Mouse (Mus musculus) hindbrain, embryonic 14.5 days (tissue): Measurements from ENCODE around the gene Tnfrsf21. TPM values are rescaled to one million over a fixed set of nuclear protein-coding genes. Genes with fewer than 3 reads are reported as not detected.

Experiments
- ATAC-seq: fragments of 200-750 bp; cut with Nextera tagmentation; 2 replicates; pipeline ENCODE4 v1.8.0; 2017; ENCODE audit warnings: moderate number of reproducible peaks, mild to moderate bottlenecking, moderate TSS enrichment, moderate library complexity; ENCODE audit not compliant: low FRiP score
- DNase-seq: peaks from one replicate; pipeline ENCODE4 v3.0.0-alpha.2; 2015; ENCODE audit warnings: low spot score
- H3K27ac ChIP-seq: fragments of 300-500 bp; sonication (generic); 2 replicates; pipeline ENCODE4 v1.5.1; 2014; ENCODE audit warnings: mild to moderate bottlenecking, moderate library complexity
- H3K27me3 ChIP-seq: fragments of 300-500 bp; sonication (generic); 2 replicates; pipeline ENCODE4 v1.6.1; 2014; ENCODE audit warnings: mild to moderate bottlenecking, low read length, mixed read lengths; ENCODE audit not compliant: control insufficient read depth, insufficient read depth
- H3K36me3 ChIP-seq: fragments of 300-500 bp; sonication (generic); replicated peaks from 2 replicates; pipeline ENCODE4 v1.6.1; 2014; ENCODE audit not compliant: control insufficient read depth, insufficient read depth
- H3K4me1 ChIP-seq: fragments of 300-500 bp; sonication (generic); replicated peaks from 2 replicates; pipeline ENCODE4 v1.6.1; 2014; ENCODE audit warnings: antibody characterized with exemption, low read length, mixed read lengths; ENCODE audit not compliant: control insufficient read depth, insufficient read depth
- H3K4me2 ChIP-seq: fragments of 300-500 bp; sonication (generic); replicated peaks from 2 replicates; pipeline ENCODE4 v1.6.1; 2014; ENCODE audit warnings: mild to moderate bottlenecking, moderate library complexity
- H3K4me3 ChIP-seq: fragments of 300-500 bp; sonication (generic); replicated peaks from 2 replicates; pipeline ENCODE4 v1.5.1; 2014; ENCODE audit warnings: mild to moderate bottlenecking, low read length
- H3K9ac ChIP-seq: fragments of 300-500 bp; sonication (generic); 2 replicates; pipeline ENCODE4 v1.6.1; 2014
- H3K9me3 ChIP-seq: fragments of 300-500 bp; sonication (generic); 2 replicates; pipeline ENCODE4 v1.6.1; 2016; ENCODE audit warnings: low read length; ENCODE audit not compliant: control insufficient read depth
- WGBS: fragments of 180-500 bp; shearing (Covaris S2); extraction: QIAGEN DNeasy Blood & Tissue Kit; methylation state at CpG from one replicate; pipeline ENCODE4 v1.1.7; 2014; 5-methylcytosine and 5-hydroxymethylcytosine counted together
- polyA plus RNA-seq: library from polyadenylated mRNA; unstranded; fragments of >200 nt; fragmentation: Nextera tagmentation; extraction: Ambion mirVana; gene quantifications from 2 replicates; pipeline ENCODE4 v1.2.1, GENCODE M21; 2014

The Tnfrsf21 gene
- 80.7 and 93.0 TPM in 2 replicates for polyA plus RNA-seq

- Histone ChIP-seq H3K27ac (peak within 1 kb of the TSS; percentile 98), H3K9ac (peak within 1 kb of the TSS; percentile 99), H3K36me3 (peaks cover 15% of the 10 kb centered on the region), H3K27me3 (0 out of 2 replicates have a peak, but pooled peaks cover 3% of the 10 kb centered on the region), H3K4me2 (peak within 1 kb of the TSS; percentile 71), H3K9me3 (no peaks in the 10 kb centered on the region), H3K4me1 (peaks cover 14% of the 10 kb centered on the region), H3K4me3 (peak within 1 kb of the TSS; percentile 96)
- under 1% methylated on average over 78 of the region's 80 CpGs for WGBS
- peak; percentile 93 for DNase-seq
- ATAC-seq: peak; percentile 94
These were observed at the start of gene Tnfrsf21 for GRCm38 (mm10) chr17:43016371-43017331. Gene Tnfrsf21, plus strand, starts transcription at chr17:43016555.

DNA sequence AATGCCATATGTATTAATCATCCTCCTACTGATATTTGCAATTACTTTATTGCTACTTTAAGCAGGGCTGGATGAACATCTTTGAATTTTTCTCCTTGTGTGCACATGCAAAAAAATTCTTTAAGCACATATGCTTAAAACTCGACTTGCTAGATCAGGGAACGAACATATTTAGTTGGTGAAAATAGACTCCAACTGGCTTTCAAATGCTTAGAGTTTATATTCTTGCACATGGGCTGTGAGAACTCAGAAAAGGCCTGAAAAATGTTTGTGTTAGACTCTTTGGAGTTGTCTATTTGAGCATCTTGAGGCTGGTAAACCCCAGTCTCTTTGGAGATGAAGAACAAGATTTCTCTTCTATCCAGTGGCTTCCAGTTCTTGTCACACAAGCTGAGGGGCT lies 48.2 kb upstream of the Tnfrsf21 start:
- H3K27me3 ChIP-seq: no peaks in the 10 kb centered on the region
- no peaks in the 10 kb centered on the region for H3K9me3 ChIP-seq
- no peak overlapping the region for H3K27ac ChIP-seq
- H3K4me2 ChIP-seq: no peak overlapping the region
- H3K9ac ChIP-seq: no peak overlapping the region
- H3K4me3 ChIP-seq: no peak overlapping the region
- H3K36me3 ChIP-seq: no peaks in the 10 kb centered on the region
- 90% methylated on average over 2 of the region's 2 CpGs for WGBS
- DNase-seq (no peak), ATAC-seq (no peak)
- no peaks in the 10 kb centered on the region for H3K4me1 ChIP-seq

GRCm38 (mm10) chr17:42975312-42975996 lies 40.9 kb upstream of the Tnfrsf21 start:
- Histone ChIP-seq H3K9ac (no peak overlapping the region), H3K27me3 (no peaks in the 10 kb centered on the region), H3K4me1 (no peaks in the 10 kb centered on the region), H3K9me3 (no peaks in the 10 kb centered on the region), H3K4me2 (no peak overlapping the region), H3K36me3 (no peaks in the 10 kb centered on the region), H3K4me3 (no peak overlapping the region), H3K27ac (no peak overlapping the region)
- WGBS: 81% methylated on average over 18 of the region's 18 CpGs
- ATAC-seq (no peak), DNase-seq (no peak)

DNA sequence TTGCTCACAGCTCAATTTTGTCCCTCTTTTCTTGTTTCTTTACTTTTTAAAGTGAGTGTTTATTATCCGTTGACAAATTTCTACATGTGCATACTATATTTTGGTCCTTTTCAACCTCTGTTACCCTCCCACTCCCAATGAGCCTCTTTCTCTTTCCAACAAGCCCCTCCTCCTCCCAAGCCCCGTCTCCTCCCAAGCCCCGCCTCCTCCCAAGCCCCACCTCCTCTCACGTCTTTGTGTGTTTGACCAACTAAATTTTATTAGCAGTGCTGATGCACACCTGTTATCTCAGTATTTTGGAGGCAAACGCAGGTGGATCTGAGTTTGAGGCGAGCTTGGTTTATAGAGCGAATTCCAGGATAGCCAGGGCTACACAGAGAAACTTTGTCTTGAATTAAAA lies 38.6 kb upstream of the Tnfrsf21 start:
- H3K36me3 ChIP-seq: no peaks in the 10 kb centered on the region
- no peak overlapping the region for H3K4me2 ChIP-seq
- no peaks in the 10 kb centered on the region for H3K9me3 ChIP-seq
- H3K27ac ChIP-seq: no peak overlapping the region
- H3K9ac ChIP-seq: no peak overlapping the region
- 77% methylated on average over 7 of the region's 7 CpGs for WGBS
- no peak for ATAC-seq
- no peak for DNase-seq
- no peaks in the 10 kb centered on the region for H3K27me3 ChIP-seq
- no peak overlapping the region for H3K4me3 ChIP-seq
- H3K4me1 ChIP-seq: no peaks in the 10 kb centered on the region

DNA sequence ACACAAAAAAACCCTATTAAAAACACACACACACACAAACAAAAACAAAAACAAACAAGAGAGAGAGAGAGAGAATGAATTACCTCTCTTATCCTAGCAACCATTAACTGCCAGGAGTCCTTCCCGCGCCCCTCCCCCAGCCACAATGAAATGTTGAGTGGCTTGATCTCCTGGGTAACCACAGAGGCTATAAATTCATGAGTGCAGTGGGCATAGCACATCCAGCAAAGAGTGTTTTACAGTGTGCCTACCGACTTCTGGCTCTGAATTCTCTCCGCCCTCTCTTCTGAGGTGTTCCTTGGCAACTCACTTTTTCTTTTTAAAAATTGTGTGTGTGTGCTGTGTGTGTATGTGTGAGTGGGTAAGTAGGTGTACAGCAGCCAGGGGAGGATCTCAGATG lies 38.0 kb upstream of the Tnfrsf21 start:
- Histone ChIP-seq H3K4me2 (no peak overlapping the region), H3K9me3 (no peaks in the 10 kb centered on the region), H3K4me3 (no peak overlapping the region), H3K4me1 (no peaks in the 10 kb centered on the region), H3K27me3 (no peaks in the 10 kb centered on the region), H3K9ac (no peak overlapping the region), H3K36me3 (no peaks in the 10 kb centered on the region), H3K27ac (no peak overlapping the region)
- WGBS: 53% methylated on average over 4 of the region's 4 CpGs
- DNase-seq (no peak), ATAC-seq (no peak)

- ATAC-seq (no peak), DNase-seq (no peak)
- Histone ChIP-seq H3K36me3 (no peaks in the 10 kb centered on the region), H3K4me2 (no peak overlapping the region), H3K9ac (no peak overlapping the region), H3K27ac (no peak overlapping the region), H3K4me1 (no peaks in the 10 kb centered on the region), H3K4me3 (no peak overlapping the region), H3K9me3 (no peaks in the 10 kb centered on the region), H3K27me3 (no peaks in the 10 kb centered on the region)
- WGBS: 89% methylated on average over 3 of the region's 3 CpGs
These were observed 34.5 kb upstream of the Tnfrsf21 start for GRCm38 (mm10) chr17:42981806-42982205.

DNA sequence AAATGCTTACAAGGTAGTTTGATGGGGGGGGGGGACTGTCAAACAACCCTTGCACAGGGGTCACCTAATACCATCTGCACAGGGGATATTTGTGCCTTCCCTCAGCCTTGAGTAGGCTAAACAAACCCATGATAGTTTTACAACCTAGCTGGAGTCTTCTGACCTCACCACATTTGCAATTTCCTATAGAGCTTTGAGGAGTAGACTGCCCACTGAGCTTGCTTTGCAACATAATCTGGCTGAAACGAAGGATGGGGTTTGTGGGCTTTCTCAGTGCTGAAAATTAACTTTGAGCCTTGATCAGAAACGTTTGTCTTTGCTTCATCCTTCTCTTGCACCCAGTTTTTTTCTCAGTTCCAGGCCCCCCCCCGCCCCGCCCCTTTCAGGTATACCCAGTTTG lies 33.8 kb upstream of the Tnfrsf21 start:
- Histone ChIP-seq H3K4me3 (no peak overlapping the region), H3K36me3 (no peaks in the 10 kb centered on the region), H3K9ac (no peak overlapping the region), H3K27ac (no peak overlapping the region), H3K4me1 (no peaks in the 10 kb centered on the region), H3K9me3 (no peaks in the 10 kb centered on the region), H3K27me3 (no peaks in the 10 kb centered on the region), H3K4me2 (no peak overlapping the region)
- 51% methylated on average over 4 of the region's 4 CpGs for WGBS
- DNase-seq (no peak), ATAC-seq (no peak)

GRCm38 (mm10) chr17:42985837-42986589 lies 30.3 kb upstream of the Tnfrsf21 start:
- WGBS: 55% methylated on average over 9 of the region's 9 CpGs
- Histone ChIP-seq H3K36me3 (no peaks in the 10 kb centered on the region), H3K9me3 (no peaks in the 10 kb centered on the region), H3K4me2 (no peak overlapping the region), H3K4me1 (no peaks in the 10 kb centered on the region), H3K27ac (no peak overlapping the region), H3K4me3 (no peak overlapping the region), H3K9ac (no peak overlapping the region), H3K27me3 (no peaks in the 10 kb centered on the region)
- ATAC-seq (no peak), DNase-seq (no peak)

- WGBS: 25% methylated on average over 4 of the region's 4 CpGs
- no peak overlapping the region for H3K9ac ChIP-seq
- H3K4me1 ChIP-seq: no peaks in the 10 kb centered on the region
- no peaks in the 10 kb centered on the region for H3K27me3 ChIP-seq
- no peak overlapping the region for H3K27ac ChIP-seq
- H3K4me3 ChIP-seq: no peak overlapping the region
- no peak for ATAC-seq
- DNase-seq: no peak
- no peaks in the 10 kb centered on the region for H3K9me3 ChIP-seq
- H3K4me2 ChIP-seq: no peak overlapping the region
- H3K36me3 ChIP-seq: no peaks in the 10 kb centered on the region
These were observed 28.7 kb upstream of the Tnfrsf21 start for GRCm38 (mm10) chr17:42987692-42988091.
